11 mouse cellular contexts compared by ENCODE assay signal in genomic region chr1:132890161-132890794, GRCm38 (mm10). TPM values are rescaled to one million over a fixed set of nuclear protein-coding genes. Genes with fewer than 3 reads are reported as not detected.
DNase-seq lines count a peak whose midpoint lies in the region; ATAC-seq and TF ChIP-seq lines count a peak whose summit lies in the region.
"Had no signal": no experiment of that assay in that cellular context is flagged by ENCODE, and none has a peak within 500 bp of the region (broad histone marks: within the 10 kb centered on the region; RNA-seq: fewer than 3 reads in every experiment).

No protein-coding gene starts in this region.

- H3K27me3 ChIP-seq in hindbrain, postnatal 0 days (ENCODE audit: insufficient read depth, low read length): no peaks in the 10 kb centered on the region

- H3K9ac ChIP-seq in hindbrain, postnatal 0 days (replicated peaks; ENCODE audit: low read length): no peak overlapping the region
- H3K9ac ChIP-seq: heart, embryonic 13.5 days; limb, embryonic 12.5 days had no signal

- intact Hi-C loops in left cerebral cortex, adult 2 months (cut with DNase I): no loop called here
- intact Hi-C loops in left cerebral cortex, postnatal 14 days (cut with DNase I): no loop called here

- peak; percentile 43; the same call in 1 of the 2 replicates for ATAC-seq in hindbrain, postnatal 0 days
- no peak for ATAC-seq in monocyte, adult 5-6 weeks (replicated peaks; ENCODE audit: insufficient number of reproducible peaks, low FRiP score, low TSS enrichment, poor library complexity, severe bottlenecking)

- TF ChIP-seq CTCF in left cerebral cortex, adult 2 months (IDR thresholded peaks at IDR 0.05): no peak
- TF ChIP-seq CTCF in hindbrain, postnatal 0 days (IDR thresholded peaks at IDR 0.05; ENCODE audit: low read depth): no peak

- H3K36me3 ChIP-seq in hindbrain, postnatal 0 days (ENCODE audit: insufficient read depth, low read length): no peaks in the 10 kb centered on the region; the same call in 1 of the 2 replicates
- H3K36me3 ChIP-seq: heart, embryonic 13.5 days; limb, embryonic 12.5 days had no signal

- peaks cover 13% of the 10 kb centered on the region for H3K4me1 ChIP-seq in hindbrain, postnatal 0 days (ENCODE audit: insufficient read depth, low read length)

- H3K4me3 ChIP-seq in left cerebral cortex, adult 2 months: no peak overlapping the region
- H3K4me3 ChIP-seq in hindbrain, postnatal 0 days (ENCODE audit: low read length): no peak overlapping the region
- H3K4me3 ChIP-seq: heart, embryonic 13.5 days; limb, embryonic 12.5 days had no signal

- H3K27ac ChIP-seq in left cerebral cortex, adult 2 months: peak overlapping the region; percentile 24; the same call in 1 of the 2 replicates
- H3K27ac ChIP-seq in hindbrain, postnatal 0 days: 0 out of 2 replicates have a peak overlapping the region, but pooled peaks have one; percentile 20
- H3K27ac ChIP-seq: heart, embryonic 13.5 days; limb, embryonic 12.5 days had no signal

- no peaks in the 10 kb centered on the region for H3K9me3 ChIP-seq in hindbrain, postnatal 0 days (ENCODE audit: low read length)
- H3K9me3 ChIP-seq: heart, embryonic 13.5 days; limb, embryonic 12.5 days had no signal

- DNase-seq in left cerebral cortex, adult 2 months (ENCODE audit: extremely low spot score in 1 of 2, low spot score in 2 of 2): no peak
- no peak for DNase-seq in left cerebral cortex, postnatal 14 days (ENCODE audit: low spot score in 2 of 2)
- DNase-seq in cerebellum, adult 11 months: peak; percentile 52
- DNase-seq in cerebellum, adult 9-11 months: peak; percentile 72
- DNase-seq in hindbrain, postnatal 0 days (ENCODE audit: low spot score): peak; percentile 67
- no peak for DNase-seq in thymus, postnatal 10 days (ENCODE audit: low spot score in 2 of 2)
- DNase-seq: kidney, adult 18-20 months had no signal

- 0 out of 2 replicates have a peak overlapping the region, but pooled peaks have one; percentile 5 for H3K4me2 ChIP-seq in hindbrain, postnatal 0 days (ENCODE audit: low read depth, low read length)
- H3K4me2 ChIP-seq: heart, embryonic 13.5 days; limb, embryonic 12.5 days had no signal

- 49% methylated on average over 11 of the region's 11 CpGs for WGBS in hindbrain, postnatal 0 days

RNA-seq across cellular contexts. Expression of gene Lrrn2, which starts 10.2 kb away (rescaled TPM):
- total RNA-seq in left cerebral cortex, adult 2 months (2021): 10 to 100 TPM; 91.8 to 99.9 TPM
- 100 to 1,000 TPM in 1 of 2 experiments, 10 to 100 TPM in 1; 96.6 to 112 TPM for total RNA-seq in left cerebral cortex, postnatal 14 days (2021)
- 48.3 and 51.0 TPM in 2 replicates for total RNA-seq in hindbrain, postnatal 0 days (2014; rRNA removed)
- polyA plus RNA-seq in hindbrain, postnatal 0 days (2015; fragmentation: Nextera tagmentation; extraction: Ambion mirVana): 60.0 and 64.7 TPM in 2 replicates
- total RNA-seq in monocyte, adult 5-6 weeks (2017): not detected in 3 replicates
- total RNA-seq: common myeloid progenitor, adult 5-6 weeks had no signal

Comparison
In these comparisons a context has a peak if more than half of its experiments do, and no peak if none do; other contexts are left out.
1. DNase-seq: peak in cerebellum, adult 11 months (single experiment), cerebellum, adult 9-11 months (single experiment) and hindbrain, postnatal 0 days (single experiment); none in left cerebral cortex, adult 2 months (0 of 2), left cerebral cortex, postnatal 14 days (0 of 2) and thymus, postnatal 10 days (0 of 2).
2. RNA of gene Lrrn2, which starts 10.2 kb away (total RNA-seq): 96.6 to 112 TPM in left cerebral cortex, postnatal 14 days, 91.8 to 99.9 TPM in left cerebral cortex, adult 2 months and 48.3 to 51.0 TPM in hindbrain, postnatal 0 days; not detected in monocyte, adult 5-6 weeks; every median in the first group is over 10 times any median in the second.